17 mouse cellular contexts compared by ENCODE assay signal in the genomic region with DNA sequence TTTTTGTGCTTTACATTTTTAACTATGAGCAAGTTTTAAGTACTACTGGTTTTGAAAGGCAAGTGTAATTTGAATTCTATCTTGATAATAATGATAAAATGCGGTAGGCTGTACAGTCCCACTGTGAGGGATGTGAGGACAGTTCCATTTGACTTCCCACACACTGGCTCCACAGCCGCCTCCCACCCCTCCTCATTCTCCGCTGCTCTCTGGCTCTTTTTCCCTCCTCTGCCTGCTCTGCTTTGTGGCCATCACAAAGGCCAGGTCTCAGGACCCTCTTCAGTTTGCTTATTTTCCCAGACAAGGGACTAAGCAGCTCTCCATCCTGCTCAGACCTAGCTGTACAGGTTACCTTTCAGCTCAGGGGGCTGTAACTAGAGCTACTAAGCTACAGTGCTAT.
"Had no signal": no experiment of that assay in that cellular context is flagged by ENCODE, and none has a peak within 500 bp of the region (broad histone marks: within the 10 kb centered on the region; RNA-seq: fewer than 3 reads in every experiment).

No protein-coding gene starts in this region.

- H3K27me3 ChIP-seq: midbrain, embryonic 12.5 days; neural tube, embryonic 13.5 days; neural tube, embryonic 15.5 days had no signal

- H3K9ac ChIP-seq: liver, embryonic 14.5 days; lung, embryonic 14.5 days; midbrain, embryonic 12.5 days; neural tube, embryonic 13.5 days; neural tube, embryonic 15.5 days had no signal

- H3K4me2 ChIP-seq: lung, embryonic 14.5 days; midbrain, embryonic 12.5 days; neural tube, embryonic 13.5 days; neural tube, embryonic 15.5 days had no signal

- H3K4me1 ChIP-seq: neural tube, embryonic 13.5 days had no signal

- H3K36me3 ChIP-seq: neural tube, embryonic 13.5 days; neural tube, embryonic 15.5 days had no signal

- H3K4me3 ChIP-seq: midbrain, embryonic 12.5 days; myocyte; neural tube, embryonic 13.5 days; neural tube, embryonic 15.5 days had no signal

- H3K27ac ChIP-seq: liver, embryonic 14.5 days; midbrain, embryonic 12.5 days; neural tube, embryonic 13.5 days; neural tube, embryonic 15.5 days had no signal

- H3K9me3 ChIP-seq: midbrain, embryonic 12.5 days; neural tube, embryonic 13.5 days; neural tube, embryonic 15.5 days had no signal

- DNase-seq: lung, adult 18-20 months; lung, embryonic 14.5 days; lung, postnatal 10 days; lung, postnatal 4 days; retina, postnatal 1 day; right cerebral cortex, adult 18-20 months; right cerebral cortex, postnatal 25 days; right cerebral cortex, postnatal 4 days; spleen, adult 18-20 months; thymus, adult 18-20 months; thymus, postnatal 14 days; thymus, postnatal 36 days had no signal
